Mouse (Mus musculus): ENCODE results near the gene Dixdc1. TPM values are rescaled to one million over a fixed set of nuclear protein-coding genes. Genes with fewer than 3 reads are reported as not detected.

The Dixdc1 gene
- total RNA-seq, 2 experiments from 2014 or later: 65.3 to 66.0 TPM

GRCm38 (mm10) chr9:50709108-50709507 lies 30.2 kb downstream of the Dixdc1 start:
- peak; percentile 48 for DNase-seq

GRCm38 (mm10) chr9:50704907-50705306 lies 34.4 kb downstream of the Dixdc1 start:
- no peak for DNase-seq
- intact Hi-C loops (cut with DNase I): loop anchor here (10.0 kb wide), 1 partner anchor 60 kb away; the partner anchor contains the start of gene Fdxacb1

More at GRCm38 (mm10) chr9:50709108-50709507, 30.2 kb downstream of the Dixdc1 start:
- intact Hi-C loops (cut with DNase I): loop anchor here (10.0 kb wide), 1 partner anchor 56 kb away; the partner anchor contains the start of gene Fdxacb1

- DNase-seq: peak; percentile 15
- intact Hi-C loops (cut with DNase I): loop anchor here (10.0 kb wide), 1 partner anchor 64 kb away; the partner anchor contains the start of gene Fdxacb1
These were observed 38.2 kb downstream of the Dixdc1 start for GRCm38 (mm10) chr9:50700921-50701691.

GRCm38 (mm10) chr9:50698418-50699409 lies 40.6 kb downstream of the Dixdc1 start:
- peak; percentile 52 for DNase-seq
- intact Hi-C loops (cut with DNase I): no loop called here

- intact Hi-C loops (cut with DNase I): no loop called here
- DNase-seq: peak; percentile 72
These were observed 41.6 kb downstream of the Dixdc1 start for GRCm38 (mm10) chr9:50697706-50698041.

GRCm38 (mm10) chr9:50696851-50697705 lies 42.2 kb downstream of the Dixdc1 start:
- intact Hi-C loops (cut with DNase I): no loop called here

GRCm38 (mm10) chr9:50695153-50695552 lies 44.2 kb downstream of the Dixdc1 start:
- no peak for DNase-seq
- intact Hi-C loops (cut with DNase I): no loop called here

More at GRCm38 (mm10) chr9:50696851-50697705, 42.2 kb downstream of the Dixdc1 start:
- DNase-seq: no peak

GRCm38 (mm10) chr9:50693631-50694030 lies 45.7 kb downstream of the Dixdc1 start:
- intact Hi-C loops (cut with DNase I): no loop called here
- peak; percentile 54 for DNase-seq

GRCm38 (mm10) chr9:50692626-50693580 lies 46.4 kb downstream of the Dixdc1 start:
- intact Hi-C loops (cut with DNase I): no loop called here

GRCm38 (mm10) chr9:50686866-50687652 lies 52.3 kb downstream of the Dixdc1 start:
- intact Hi-C loops (cut with DNase I): no loop called here

More at GRCm38 (mm10) chr9:50692626-50693580, 46.4 kb downstream of the Dixdc1 start:
- DNase-seq: no peak

GRCm38 (mm10) chr9:50681727-50682126 lies 57.6 kb downstream of the Dixdc1 start:
- DNase-seq: no peak
- intact Hi-C loops (cut with DNase I): no loop called here

More at GRCm38 (mm10) chr9:50686866-50687652, 52.3 kb downstream of the Dixdc1 start:
- DNase-seq: no peak

- DNase-seq: no peak
- intact Hi-C loops (cut with DNase I): no loop called here
These were observed 59.9 kb downstream of the Dixdc1 start for GRCm38 (mm10) chr9:50679406-50679805.

- no peak for DNase-seq
- intact Hi-C loops (cut with DNase I): no loop called here
These were observed 64.5 kb downstream of the Dixdc1 start for GRCm38 (mm10) chr9:50674771-50675170.

- DNase-seq: peak; percentile 52
These were observed 68.6 kb downstream of the Dixdc1 start for GRCm38 (mm10) chr9:50670690-50671089.

GRCm38 (mm10) chr9:50667579-50668498 lies 71.5 kb downstream of the Dixdc1 start:
- intact Hi-C loops (cut with DNase I): no loop called here

More at GRCm38 (mm10) chr9:50670690-50671089, 68.6 kb downstream of the Dixdc1 start:
- intact Hi-C loops (cut with DNase I): no loop called here

GRCm38 (mm10) chr9:50666442-50666841 lies 72.9 kb downstream of the Dixdc1 start:
- DNase-seq: no peak
- intact Hi-C loops (cut with DNase I): no loop called here

More at GRCm38 (mm10) chr9:50667579-50668498, 71.5 kb downstream of the Dixdc1 start:
- no peak for DNase-seq

- no peak for DNase-seq
- intact Hi-C loops (cut with DNase I): no loop called here
These were observed 74.5 kb downstream of the Dixdc1 start for GRCm38 (mm10) chr9:50664826-50665225.

Data from left cerebral cortex, postnatal 4 days (tissue).